ENCODE assay signal across 8 mouse cellular contexts in the genomic region with DNA sequence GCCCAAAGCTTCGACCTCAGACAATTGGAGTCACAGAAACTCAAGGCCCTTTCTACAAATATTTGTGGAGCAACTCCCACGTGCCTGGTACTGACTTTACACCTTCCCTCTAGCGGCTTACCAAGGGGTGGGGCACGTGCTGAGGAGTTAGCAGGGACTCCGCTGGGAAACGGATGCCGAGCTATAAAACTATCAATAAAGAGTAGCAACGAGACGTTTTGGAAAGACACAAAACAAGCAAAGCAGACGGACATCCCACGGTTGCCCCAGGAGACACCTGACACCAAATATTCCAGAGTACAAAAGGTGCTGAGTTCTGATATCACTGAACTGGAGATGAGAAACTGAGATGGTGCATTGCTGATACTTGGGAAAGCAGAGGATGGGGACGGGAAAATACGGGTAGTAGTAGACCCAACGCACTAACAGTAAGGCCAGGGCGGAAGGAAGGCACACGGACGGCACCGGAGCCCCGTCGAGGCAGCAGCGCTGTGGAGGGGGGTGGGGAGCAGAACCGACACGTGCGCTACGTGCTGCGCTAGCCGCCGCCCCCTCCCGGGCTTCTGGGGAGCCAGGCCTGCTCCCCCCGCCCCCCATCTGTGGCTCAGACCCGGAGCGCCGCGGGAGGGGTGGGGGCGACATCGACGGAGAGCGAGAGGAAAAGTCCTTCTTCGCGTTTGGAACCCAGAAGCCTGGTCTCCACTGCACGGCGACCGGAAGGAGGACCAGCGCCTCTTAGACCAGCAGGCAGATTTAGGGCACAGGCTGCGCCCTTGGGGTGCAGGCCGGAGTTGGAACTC. TPM values are rescaled to one million over a fixed set of nuclear protein-coding genes. Genes with fewer than 3 reads are reported as not detected.
DNase-seq lines count a peak whose midpoint lies in the region; ATAC-seq and TF ChIP-seq lines count a peak whose summit lies in the region.
"Had no signal": no experiment of that assay in that cellular context is flagged by ENCODE, and none has a peak within 500 bp of the region (broad histone marks: within the 10 kb centered on the region; RNA-seq: fewer than 3 reads in every experiment).

No protein-coding gene starts in this region.

- H3K36me3 ChIP-seq in ES-E14 (ENCODE audit: control insufficient read depth, insufficient read depth, low read length, poor library complexity, severe bottlenecking) = no peaks in the 10 kb centered on the region
- H3K36me3 ChIP-seq in forebrain, embryonic 15.5 days = no peaks in the 10 kb centered on the region
- H3K36me3 ChIP-seq in intestine, embryonic 14.5 days (ENCODE audit: control insufficient read depth, insufficient read depth, low read length) = no peaks in the 10 kb centered on the region
- H3K36me3 ChIP-seq in limb, embryonic 10.5 days = no peaks in the 10 kb centered on the region

- H3K9ac ChIP-seq in ES-E14 (ENCODE audit: insufficient read depth, low read depth, low read length, poor library complexity, severe bottlenecking) = peak overlapping the region; percentile 87
- peak overlapping the region; percentile 87 for H3K9ac ChIP-seq in forebrain, embryonic 15.5 days (replicated peaks)
- peak overlapping the region; percentile 82 for H3K9ac ChIP-seq in intestine, embryonic 14.5 days (ENCODE audit: low read length)

- H3K9me3 ChIP-seq in ES-E14 (ENCODE audit: control insufficient read depth, insufficient read depth, low read depth, low read length) = no peaks in the 10 kb centered on the region
- no peaks in the 10 kb centered on the region for H3K9me3 ChIP-seq in forebrain, embryonic 15.5 days
- no peaks in the 10 kb centered on the region for H3K9me3 ChIP-seq in intestine, embryonic 14.5 days (ENCODE audit: control insufficient read depth, low read length)
- no peaks in the 10 kb centered on the region for H3K9me3 ChIP-seq in limb, embryonic 10.5 days (replicated peaks)

- H3K4me1 ChIP-seq in ES-E14 (ENCODE audit: control insufficient read depth in 2 of 2, insufficient read depth in 2 of 2, low read length in 2 of 2, poor library complexity in 1 of 2) = peaks cover 13 to 16% of the 10 kb centered on the region in 2 experiments; a peak in 3 of 4 replicates
- no peaks in the 10 kb centered on the region for H3K4me1 ChIP-seq in bone marrow, adult 2 months (ENCODE audit: control insufficient read depth, insufficient read depth, low read length)
- peaks cover 21% of the 10 kb centered on the region for H3K4me1 ChIP-seq in forebrain, embryonic 15.5 days
- peaks cover 16% of the 10 kb centered on the region for H3K4me1 ChIP-seq in intestine, embryonic 14.5 days (replicated peaks; ENCODE audit: control insufficient read depth, insufficient read depth, low read length)
- H3K4me1 ChIP-seq in limb, embryonic 10.5 days = peaks cover 25% of the 10 kb centered on the region

- peak; percentile 61 for ATAC-seq in forebrain, embryonic 15.5 days (replicated peaks)
- peak; percentile 5 for ATAC-seq in intestine, embryonic 14.5 days (replicated peaks; ENCODE audit: low FRiP score, low TSS enrichment, low read depth)
- ATAC-seq in megakaryocyte-erythroid progenitor cell, adult 5-6 weeks (replicated peaks; ENCODE audit: low FRiP score, low TSS enrichment, poor library complexity, severe bottlenecking) = 0 out of 2 replicates have a peak, but pooled peaks have one; percentile 24

- no peak for TF ChIP-seq CTCF in bone marrow, adult 2 months (IDR thresholded peaks at IDR 0.05; ENCODE audit: control insufficient read depth, insufficient read depth, low read length)

- peak overlapping the region; percentile 77 to 80 for H3K4me3 ChIP-seq in ES-E14 (ENCODE audit: insufficient read depth in 1 of 2, low read depth in 1 of 2, low read length in 2 of 2, poor library complexity in 1 of 2, severe bottlenecking in 1 of 2)
- peak overlapping the region; percentile 72 for H3K4me3 ChIP-seq in bone marrow, adult 2 months (replicated peaks; ENCODE audit: control insufficient read depth, low read depth, low read length)
- peak overlapping the region; percentile 73 for H3K4me3 ChIP-seq in forebrain, embryonic 15.5 days
- H3K4me3 ChIP-seq in intestine, embryonic 14.5 days (ENCODE audit: low read depth, low read length) = peak overlapping the region; percentile 58
- peak overlapping the region; percentile 72 for H3K4me3 ChIP-seq in limb, embryonic 10.5 days

- 2% methylated on average over 45 of the region's 46 CpGs for WGBS in bone marrow, adult 2 months
- WGBS in forebrain, embryonic 15.5 days = under 1% methylated on average over 46 of the region's 46 CpGs
- WGBS in intestine, embryonic 14.5 days = under 1% methylated on average over 45 of the region's 46 CpGs
- under 1% methylated on average over 46 of the region's 46 CpGs for WGBS in limb, embryonic 10.5 days

- peak overlapping the region; percentile 85 for H3K27ac ChIP-seq in ES-E14 (ENCODE audit: insufficient read depth, low read depth, low read length, poor library complexity, severe bottlenecking)
- no peak overlapping the region; the same call in 1 of the 2 replicates for H3K27ac ChIP-seq in bone marrow, adult 2 months (ENCODE audit: control insufficient read depth, insufficient read depth, low read depth, low read length, poor library complexity)
- peak overlapping the region; percentile 96 for H3K27ac ChIP-seq in forebrain, embryonic 15.5 days (replicated peaks)
- H3K27ac ChIP-seq in intestine, embryonic 14.5 days (ENCODE audit: low read depth) = peak overlapping the region; percentile 94
- H3K27ac ChIP-seq in limb, embryonic 10.5 days = peak overlapping the region; percentile 94

- DNase-seq in ES-E14 (ENCODE audit: low read depth, low spot score) = no peak
- no peak for DNase-seq in intestine, embryonic 14.5 days (ENCODE audit: low spot score)
- DNase-seq in limb, embryonic 10.5 days (ENCODE audit: low spot score) = no peak
- DNase-seq in spleen, adult 12 weeks (ENCODE audit: low spot score) = peak; percentile 33

- 0 out of 2 replicates have a peak, but pooled peaks cover 4% of the 10 kb centered on the region for H3K27me3 ChIP-seq in forebrain, embryonic 15.5 days
- H3K27me3 ChIP-seq in intestine, embryonic 14.5 days (replicated peaks; ENCODE audit: control insufficient read depth, insufficient read depth, low read length) = no peaks in the 10 kb centered on the region
- peaks cover 5% of the 10 kb centered on the region; the same call in 1 of the 2 replicates for H3K27me3 ChIP-seq in limb, embryonic 10.5 days (ENCODE audit: low read depth, poor library complexity, severe bottlenecking)

- in situ Hi-C loops in ES-E14 (cut with MboI; ENCODE audit: low sequenced_read_pairs in 2 of 2, unreplicated experiment in 2 of 2) = no loop called here

- H3K4me2 ChIP-seq in forebrain, embryonic 15.5 days (replicated peaks) = peak overlapping the region; percentile 90
- peak overlapping the region; percentile 71 for H3K4me2 ChIP-seq in intestine, embryonic 14.5 days (ENCODE audit: low read length)

- TF ChIP-seq POLR2A in bone marrow, adult 2 months (IDR thresholded peaks at IDR 0.05; ENCODE audit: borderline replicate concordance, control insufficient read depth, low read depth, low read length) = no peak

TF ChIP-seq in ES-E14, 5 proteins besides CTCF, POLR2A, EP300 and RAD21:
- no peak for TF ChIP-seq ZNF384 (IDR thresholded peaks at IDR 0.05; ENCODE audit: low read depth, low read length)
- peak; percentile 11; the same call in 1 of the 2 replicates for TF ChIP-seq HCFC1 (IDR thresholded peaks at IDR 0.05; ENCODE audit: borderline replicate concordance, insufficient read depth, low read length)

RNA-seq across cellular contexts. Expression of gene Kdm5b, which starts 3.9 kb away (rescaled TPM):
- total RNA-seq in ES-E14 (2012; rRNA removed) = 127 and 182 TPM in 2 replicates
- polyA plus RNA-seq in bone marrow, adult 2 months (2011; ENCODE audit: insufficient read depth, insufficient read length, low replicate concordance, missing spikeins) = 7.2 and 20.4 TPM in 2 replicates
- polyA plus RNA-seq in forebrain, embryonic 15.5 days (2015; fragmentation: Nextera tagmentation; extraction: Ambion mirVana) = 104 and 107 TPM in 2 replicates
- 54.2 and 59.9 TPM in 2 replicates for polyA plus RNA-seq in intestine, embryonic 14.5 days (2014; fragmentation: Nextera tagmentation; extraction: Ambion mirVana)
- polyA plus RNA-seq in limb, embryonic 10.5 days (2016; fragmentation: Nextera tagmentation; extraction: Ambion mirVana) = 67.1 and 81.9 TPM in 2 replicates
- total RNA-seq in megakaryocyte-erythroid progenitor cell, adult 5-6 weeks (2014; fragmentation: Nextera tagmentation) = 35.0 and 42.7 TPM in 2 replicates
- 25.5 and 41.3 TPM in 2 replicates for total RNA-seq in megakaryocyte-erythroid progenitor cell, adult 5-6 weeks (2017)

RNA-seq across cellular contexts. Expression of gene Mgat4e, which starts 6.6 kb away (rescaled TPM):
- 0.76 and 2.1 TPM in 2 replicates for total RNA-seq in ES-E14 (2012; rRNA removed)
- polyA plus RNA-seq in bone marrow, adult 2 months (2011; ENCODE audit: insufficient read depth, insufficient read length, low replicate concordance, missing spikeins) = not detected in 2 replicates
- polyA plus RNA-seq in forebrain, embryonic 15.5 days (2015; fragmentation: Nextera tagmentation; extraction: Ambion mirVana) = not detected in 2 replicates
- polyA plus RNA-seq in intestine, embryonic 14.5 days (2014; fragmentation: Nextera tagmentation; extraction: Ambion mirVana) = not detected in 2 replicates
- polyA plus RNA-seq in limb, embryonic 10.5 days (2016; fragmentation: Nextera tagmentation; extraction: Ambion mirVana) = not detected in 2 replicates
- not detected in 2 replicates for total RNA-seq in megakaryocyte-erythroid progenitor cell, adult 5-6 weeks (2014; fragmentation: Nextera tagmentation)
- total RNA-seq in megakaryocyte-erythroid progenitor cell, adult 5-6 weeks (2017) = not detected in 2 replicates
- total RNA-seq: heart, postnatal 36 days had no signal

Comparison
In these comparisons a context has a peak if more than half of its experiments do, and no peak if none do; other contexts are left out.
1. ATAC-seq: peak in every context shown above with its lines; median percentile 61 in forebrain, embryonic 15.5 days; 24 in megakaryocyte-erythroid progenitor cell, adult 5-6 weeks; 5 in intestine, embryonic 14.5 days.